Mouse (Mus musculus): ENCODE measurements at regions not wholly inside any gene's neighbourhood (a gene's known extent, or its start where the extent isn't known, plus 50 kb on each side); places are given as distances from the start of the nearest gene placed in this dataset.
A peak's percentile ranks its signal among the peaks of the same experiment; 100 is the strongest.

DNA sequence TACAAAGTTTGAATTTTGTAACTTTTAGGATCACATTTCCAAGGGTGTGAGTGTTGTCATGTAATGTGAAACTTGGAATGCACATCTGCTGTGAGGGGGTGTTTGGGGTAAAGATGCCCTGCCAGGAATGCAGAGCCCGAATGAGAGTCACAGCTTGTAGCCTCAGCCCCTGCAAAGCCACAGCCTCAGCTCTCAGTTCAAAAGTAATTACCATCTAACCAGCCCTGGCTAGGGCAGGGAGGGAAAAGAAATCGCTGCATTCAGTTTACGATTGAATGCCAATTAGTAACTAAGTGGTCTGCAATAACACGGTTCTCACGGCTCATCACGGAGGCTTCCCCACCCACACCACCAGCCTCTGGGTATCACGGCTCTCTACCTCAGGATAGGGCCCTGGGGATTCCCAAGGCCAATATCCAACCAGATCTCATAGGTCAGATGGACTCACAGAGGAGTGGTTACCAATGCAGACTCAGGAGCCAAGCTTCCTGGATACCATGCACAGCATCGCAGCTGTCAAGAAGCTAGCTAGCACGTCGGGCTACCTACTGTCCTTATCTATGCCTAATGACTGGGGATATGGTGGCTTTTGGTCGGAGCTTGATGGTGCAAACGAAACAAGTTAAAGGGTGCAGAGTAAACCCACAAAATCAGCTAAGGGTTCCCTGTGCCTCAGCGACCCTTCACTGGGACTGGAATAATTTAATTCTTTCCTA, 275.0 kb downstream of the Setd4 start:
- peak; percentile 51 for DNase-seq (ENCODE audit: low read depth)
- no peak for TF ChIP-seq POLR2A (IDR thresholded peaks at IDR 0.05; ENCODE audit: borderline replicate concordance, extremely low read depth, insufficient read depth, insufficient read length, poor library complexity, severe bottlenecking)
- no peak for TF ChIP-seq CTCF (IDR thresholded peaks at IDR 0.05; ENCODE audit: borderline replicate concordance, extremely low read depth, insufficient read depth, insufficient read length)

DNA sequence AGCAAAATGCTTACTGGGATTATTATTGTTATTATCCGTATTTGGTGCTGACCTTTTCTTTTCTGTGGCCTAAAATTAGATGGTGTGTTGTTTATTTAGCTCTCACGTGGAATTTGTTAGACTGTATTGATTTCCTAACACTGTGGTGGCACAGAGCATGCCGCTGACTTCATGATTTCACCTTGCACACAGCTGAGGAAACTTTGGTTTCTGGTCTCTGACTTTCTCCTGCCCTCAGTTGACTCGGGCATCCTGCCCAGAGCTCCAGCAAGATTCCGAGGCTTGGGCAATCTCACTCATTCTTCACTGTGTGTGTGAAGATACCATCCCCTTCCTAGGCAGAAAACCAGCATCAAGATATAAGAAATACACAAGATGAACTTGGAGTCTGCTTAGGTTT, 279.0 kb downstream of the Setd4 start:
- TF ChIP-seq POLR2A (IDR thresholded peaks at IDR 0.05; ENCODE audit: borderline replicate concordance, extremely low read depth, insufficient read depth, insufficient read length, poor library complexity, severe bottlenecking) (no peak), CTCF (IDR thresholded peaks at IDR 0.05; ENCODE audit: borderline replicate concordance, extremely low read depth, insufficient read depth, insufficient read length) (no peak)
- no peak for DNase-seq (ENCODE audit: low read depth)

DNA sequence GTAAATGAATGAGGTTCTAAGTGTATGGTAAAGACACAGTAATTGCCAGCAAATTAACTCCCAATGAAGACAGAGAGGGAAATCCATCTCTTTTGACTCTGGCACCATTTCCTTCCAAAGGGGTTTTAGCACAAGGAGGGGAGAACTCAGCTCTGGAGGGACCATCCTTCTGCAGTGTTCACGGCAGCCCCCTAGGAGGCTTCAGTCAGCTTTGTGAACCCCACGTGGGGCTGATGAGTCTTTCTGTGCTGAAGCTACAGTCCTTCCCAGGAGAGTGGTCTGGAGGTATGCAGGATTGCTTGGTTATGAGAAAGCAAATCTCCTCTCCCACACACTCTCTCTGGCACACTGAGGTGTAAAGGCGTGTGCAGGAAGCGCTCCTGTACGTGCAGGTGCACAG, 280.7 kb downstream of the Setd4 start:
- TF ChIP-seq POLR2A (IDR thresholded peaks at IDR 0.05; ENCODE audit: borderline replicate concordance, extremely low read depth, insufficient read depth, insufficient read length, poor library complexity, severe bottlenecking) (no peak), CTCF (IDR thresholded peaks at IDR 0.05; ENCODE audit: borderline replicate concordance, extremely low read depth, insufficient read depth, insufficient read length) (no peak)
- no peak for DNase-seq (ENCODE audit: low read depth)

- no peak for DNase-seq (ENCODE audit: low read depth)
- TF ChIP-seq CTCF (IDR thresholded peaks at IDR 0.05; ENCODE audit: borderline replicate concordance, extremely low read depth, insufficient read depth, insufficient read length) (no peak), POLR2A (IDR thresholded peaks at IDR 0.05; ENCODE audit: borderline replicate concordance, extremely low read depth, insufficient read depth, insufficient read length, poor library complexity, severe bottlenecking) (no peak)
These were observed 284.3 kb downstream of the Setd4 start for GRCm38 (mm10) chr16:93319581-93319980.

GRCm38 (mm10) chr16:93311644-93312043, 292.2 kb downstream of the Setd4 start:
- TF ChIP-seq POLR2A (IDR thresholded peaks at IDR 0.05; ENCODE audit: borderline replicate concordance, extremely low read depth, insufficient read depth, insufficient read length, poor library complexity, severe bottlenecking) (no peak), CTCF (IDR thresholded peaks at IDR 0.05; ENCODE audit: borderline replicate concordance, extremely low read depth, insufficient read depth, insufficient read length) (no peak)
- no peak for DNase-seq (ENCODE audit: low read depth)

DNA sequence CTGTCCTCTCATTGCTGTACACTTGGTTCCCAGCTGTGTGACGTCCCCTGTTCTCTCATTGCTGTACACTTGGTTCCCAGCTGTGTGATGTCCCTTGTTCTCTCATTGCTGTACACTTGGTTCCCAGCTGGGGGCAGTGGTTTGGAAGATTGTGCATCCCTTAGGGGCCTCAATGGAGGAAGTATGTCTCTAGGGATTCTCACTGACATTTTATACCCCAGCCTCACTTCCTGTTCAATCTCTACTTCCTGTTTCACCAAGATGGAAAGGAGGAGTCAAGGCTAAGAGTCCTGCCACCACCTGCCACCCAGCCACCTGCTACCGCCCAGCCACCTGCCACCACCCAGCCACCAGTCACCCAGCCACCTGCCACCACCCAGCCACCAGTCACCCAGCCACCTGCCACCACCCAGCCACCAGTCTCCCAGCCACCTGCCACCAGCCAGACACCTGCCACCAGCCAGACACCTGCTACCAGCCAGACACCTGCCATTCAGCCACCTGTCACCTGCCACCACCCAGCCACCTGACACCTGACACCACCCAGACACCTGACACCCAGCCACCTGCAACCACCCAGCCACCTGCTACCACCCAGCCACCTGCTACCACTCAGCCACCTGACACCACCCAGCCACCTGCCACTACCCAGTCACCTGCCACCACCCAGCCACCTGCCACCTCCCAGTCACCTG, 295.1 kb downstream of the Setd4 start:
- no peak for TF ChIP-seq POLR2A (IDR thresholded peaks at IDR 0.05; ENCODE audit: borderline replicate concordance, extremely low read depth, insufficient read depth, insufficient read length, poor library complexity, severe bottlenecking)
- TF ChIP-seq CTCF (IDR thresholded peaks at IDR 0.05; ENCODE audit: borderline replicate concordance, extremely low read depth, insufficient read depth, insufficient read length) = no peak
- no peak for DNase-seq (ENCODE audit: low read depth)

- no peak for DNase-seq (ENCODE audit: low read depth)
- no peak for TF ChIP-seq CTCF (IDR thresholded peaks at IDR 0.05; ENCODE audit: borderline replicate concordance, extremely low read depth, insufficient read depth, insufficient read length)
- no peak for TF ChIP-seq POLR2A (IDR thresholded peaks at IDR 0.05; ENCODE audit: borderline replicate concordance, extremely low read depth, insufficient read depth, insufficient read length, poor library complexity, severe bottlenecking)
These were observed 296.9 kb downstream of the Setd4 start for GRCm38 (mm10) chr16:93306951-93307350.

- peak; percentile 37 for DNase-seq (ENCODE audit: low read depth)
These were observed 297.7 kb downstream of the Setd4 start for GRCm38 (mm10) chr16:93306140-93306539.

DNA sequence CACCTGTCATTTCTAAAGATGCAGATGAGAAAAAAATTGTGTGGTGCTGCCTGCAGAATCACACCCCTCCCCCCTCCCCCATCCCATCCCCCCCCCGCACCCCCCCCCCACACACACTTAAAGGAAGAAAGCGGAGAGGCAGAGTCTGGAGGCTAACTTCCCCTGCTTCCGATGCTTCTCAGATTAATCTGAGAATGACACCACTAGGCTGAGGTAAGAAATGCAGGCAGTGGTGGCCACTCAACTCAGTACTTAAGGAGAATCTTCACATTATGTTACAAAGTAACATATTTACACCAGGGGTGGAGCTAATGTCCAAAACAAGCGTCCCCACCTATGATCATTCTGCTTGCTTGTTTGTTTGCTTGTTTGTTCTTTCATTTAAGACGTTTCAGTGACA, 309.4 kb downstream of the Setd4 start:
- no peak for TF ChIP-seq CTCF (IDR thresholded peaks at IDR 0.05; ENCODE audit: borderline replicate concordance, extremely low read depth, insufficient read depth, insufficient read length)
- no peak for TF ChIP-seq POLR2A (IDR thresholded peaks at IDR 0.05; ENCODE audit: borderline replicate concordance, extremely low read depth, insufficient read depth, insufficient read length, poor library complexity, severe bottlenecking)
- peak; percentile 22 for DNase-seq (ENCODE audit: low read depth)

- DNase-seq (ENCODE audit: low read depth) = peak; percentile 88
- TF ChIP-seq CTCF (IDR thresholded peaks at IDR 0.05; ENCODE audit: borderline replicate concordance, extremely low read depth, insufficient read depth, insufficient read length) = peak; percentile 86
- no peak for TF ChIP-seq POLR2A (IDR thresholded peaks at IDR 0.05; ENCODE audit: borderline replicate concordance, extremely low read depth, insufficient read depth, insufficient read length, poor library complexity, severe bottlenecking)
These were observed 310.8 kb downstream of the Setd4 start for GRCm38 (mm10) chr16:93292965-93293653.

DNA sequence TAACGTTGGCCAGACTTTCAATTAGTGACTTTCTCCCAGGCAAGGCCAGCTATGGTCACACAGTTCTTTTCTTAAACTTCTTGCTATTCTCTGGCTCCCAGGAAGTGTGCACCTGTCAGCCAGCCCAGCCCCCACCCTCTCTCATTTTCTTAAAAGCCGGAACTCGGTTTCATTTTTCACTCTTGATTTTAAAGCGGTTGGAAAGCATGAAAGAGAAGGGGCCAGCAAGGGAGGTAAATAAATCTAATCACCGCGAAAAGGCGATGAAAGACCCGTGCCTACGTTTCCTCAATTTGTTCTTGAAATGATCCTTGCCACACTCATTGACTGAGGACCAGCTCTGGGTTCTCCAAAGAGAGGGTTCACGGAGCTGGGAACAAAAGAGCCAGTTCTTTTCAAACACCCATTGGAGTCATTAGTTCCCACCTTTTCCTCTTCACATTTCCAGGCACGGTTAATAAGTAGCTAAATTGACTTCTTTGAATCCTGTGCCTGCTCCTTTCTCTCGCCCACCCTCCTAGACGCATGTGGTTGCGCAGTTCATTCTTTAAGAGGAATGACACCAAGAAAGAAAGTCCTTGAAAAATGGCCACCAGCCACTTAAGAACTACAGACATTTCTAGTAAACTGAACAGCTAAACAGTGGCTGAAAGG, 311.6 kb downstream of the Setd4 start:
- DNase-seq (ENCODE audit: low read depth) = peak; percentile 31
- no peak for TF ChIP-seq POLR2A (IDR thresholded peaks at IDR 0.05; ENCODE audit: borderline replicate concordance, extremely low read depth, insufficient read depth, insufficient read length, poor library complexity, severe bottlenecking)
- no peak for TF ChIP-seq CTCF (IDR thresholded peaks at IDR 0.05; ENCODE audit: borderline replicate concordance, extremely low read depth, insufficient read depth, insufficient read length)

All from brain, embryonic 14.5 days (tissue).